Mouse (Mus musculus): ENCODE results near the gene Asb15.

GRCm38 (mm10) chr6:24542393-24542792 lies 14.4 kb downstream of the Asb15 start:
- no peak for TF ChIP-seq MAFK (IDR thresholded peaks at IDR 0.05; ENCODE audit: insufficient read depth, low read depth, low read length)
- no peak for TF ChIP-seq ZC3H11A (IDR thresholded peaks at IDR 0.05; ENCODE audit: borderline replicate concordance, low read depth, low read length)
